Mouse (Mus musculus): ENCODE measurements around the gene Sertad3.

Sertad3 gene

GRCm38 (mm10) chr7:27473156-27473834, at the start of gene Sertad3:
Gene Sertad3, plus strand, starts transcription at chr7:27473768.
- DNase-seq (ENCODE audit: low spot score) = peak; percentile 100

GRCm38 (mm10) chr7:27427387-27427786, 46.2 kb upstream of the Sertad3 start:
- DNase-seq (ENCODE audit: low spot score) = no peak

GRCm38 (mm10) chr7:27428002-27428401, 45.6 kb upstream of the Sertad3 start:
- no peak for DNase-seq (ENCODE audit: low spot score)

- DNase-seq (ENCODE audit: low spot score) = no peak
These were observed 44.4 kb upstream of the Sertad3 start for GRCm38 (mm10) chr7:27429135-27429534.

- DNase-seq (ENCODE audit: low spot score) = no peak
These were observed 40.2 kb upstream of the Sertad3 start for GRCm38 (mm10) chr7:27433349-27433748.

GRCm38 (mm10) chr7:27433794-27434193, 39.8 kb upstream of the Sertad3 start:
- no peak for DNase-seq (ENCODE audit: low spot score)

GRCm38 (mm10) chr7:27437544-27437943, 36.0 kb upstream of the Sertad3 start:
- no peak for DNase-seq (ENCODE audit: low spot score)

- DNase-seq (ENCODE audit: low spot score) = no peak
These were observed 33.6 kb upstream of the Sertad3 start for GRCm38 (mm10) chr7:27440014-27440413.

- DNase-seq (ENCODE audit: low spot score) = no peak
These were observed 27.5 kb upstream of the Sertad3 start for GRCm38 (mm10) chr7:27446051-27446450.

- DNase-seq (ENCODE audit: low spot score) = peak; percentile 11
These were observed 26.8 kb upstream of the Sertad3 start for GRCm38 (mm10) chr7:27446521-27447418.

- DNase-seq (ENCODE audit: low spot score) = peak; percentile 92
These were observed 25.9 kb upstream of the Sertad3 start, which contains the start of the genes Sptbn4 and Blvrb for GRCm38 (mm10) chr7:27447419-27448286. Gene Sptbn4, minus strand, starts transcription at chr7:27447686. Gene Blvrb, plus strand, starts transcription at chr7:27447978.

- peak; percentile 22 for DNase-seq (ENCODE audit: low spot score)
These were observed 25.0 kb upstream of the Sertad3 start for GRCm38 (mm10) chr7:27448421-27449206.

- peak; percentile 73 for DNase-seq (ENCODE audit: low spot score)
These were observed 24.2 kb upstream of the Sertad3 start for GRCm38 (mm10) chr7:27449256-27449862.

- DNase-seq (ENCODE audit: low spot score) = no peak
These were observed 22.2 kb upstream of the Sertad3 start for GRCm38 (mm10) chr7:27451359-27451758.

- DNase-seq (ENCODE audit: low spot score) = no peak
These were observed 21.3 kb upstream of the Sertad3 start for GRCm38 (mm10) chr7:27452206-27452770.

GRCm38 (mm10) chr7:27454461-27455121, 19.0 kb upstream of the Sertad3 start:
- DNase-seq (ENCODE audit: low spot score) = no peak

- DNase-seq (ENCODE audit: low spot score) = no peak
These were observed 18.3 kb upstream of the Sertad3 start for GRCm38 (mm10) chr7:27455273-27455672.

- no peak for DNase-seq (ENCODE audit: low spot score)
These were observed 15.0 kb upstream of the Sertad3 start for GRCm38 (mm10) chr7:27458614-27459013.

- DNase-seq (ENCODE audit: low spot score) = no peak
These were observed 13.9 kb upstream of the Sertad3 start for GRCm38 (mm10) chr7:27459640-27460039.

GRCm38 (mm10) chr7:27460477-27460876, 13.1 kb upstream of the Sertad3 start:
- no peak for DNase-seq (ENCODE audit: low spot score)

Data from urinary bladder, postnatal 25 days (tissue).